Mouse (Mus musculus): ENCODE data around the gene Mast4. TPM values are rescaled to one million over a fixed set of nuclear protein-coding genes. Genes with fewer than 3 reads are reported as not detected.

Gene Mast4
- total and polyA plus RNA-seq, 3 experiments = 0.99 to 7.4 (median 6.1) TPM

- Histone ChIP-seq H3K27ac (ENCODE audit: insufficient read depth, low read depth) (no peak overlapping the region), H3K4me3 (replicated peaks in 1 of 3; ENCODE audit: low read depth in 2 of 3, low read length in 2 of 3, poor library complexity in 1 of 3) (no peak overlapping the region), H3K27me3 (replicated peaks) (no peaks in the 10 kb centered on the region), H3K79me2 (replicated peaks; ENCODE audit: control insufficient read depth, extremely low read depth, insufficient read depth, poor library complexity, severe bottlenecking) (no peaks in the 10 kb centered on the region), H3K36me3 (replicated peaks in 1 of 2; ENCODE audit: control insufficient read depth in 1 of 2, insufficient read depth in 1 of 2, low read length in 1 of 2) (no peaks in the 10 kb centered on the region), H3K9ac (ENCODE audit: insufficient read depth, low read depth) (no peak overlapping the region), H3K4me2 (ENCODE audit: insufficient read depth, low read depth, poor library complexity, severe bottlenecking) (no peak overlapping the region), H3K4me1 (ENCODE audit: control insufficient read depth in 1 of 2, insufficient read depth in 2 of 2) (no peaks in the 10 kb centered on the region), H3K9me3 (replicated peaks; ENCODE audit: low read length) (no peaks in the 10 kb centered on the region)
- dilution Hi-C loops (cut with MboI; ENCODE audit: extremely low pct_ligation_motif_present, extremely low pct_unique_long_range_greater_than_20kb, low sequenced_read_pairs) = no loop called here
- in situ Hi-C loops (cut with MboI; ENCODE audit: low pct_ligation_motif_present, low pct_unique_long_range_greater_than_20kb, low sequenced_read_pairs) = no loop called here
- TF ChIP-seq MYC (IDR thresholded peaks at IDR 0.05; ENCODE audit: low read depth, low read length) = no peak
- TF ChIP-seq UBTF (IDR thresholded peaks at IDR 0.05; ENCODE audit: low read depth, low read length) = no peak
- TF ChIP-seq TCF12 (IDR thresholded peaks at IDR 0.05; ENCODE audit: low read depth, low read length) = no peak
- no peak for TF ChIP-seq MEF2A (IDR thresholded peaks at IDR 0.05; ENCODE audit: borderline replicate concordance, low read depth, low read length)
- no peak for DNase-seq (ENCODE audit: extremely low read depth)
Observed at GRCm38 (mm10) chr13:102933702-102934101, 400.6 kb downstream of the Mast4 start.

- in situ Hi-C loops (cut with MboI; ENCODE audit: low pct_ligation_motif_present, low pct_unique_long_range_greater_than_20kb, low sequenced_read_pairs) = no loop called here
- dilution Hi-C loops (cut with MboI; ENCODE audit: extremely low pct_ligation_motif_present, extremely low pct_unique_long_range_greater_than_20kb, low sequenced_read_pairs) = no loop called here
- H3K4me2 ChIP-seq (ENCODE audit: insufficient read depth, low read depth, poor library complexity, severe bottlenecking) = no peak overlapping the region
- H3K36me3 ChIP-seq (replicated peaks in 1 of 2; ENCODE audit: control insufficient read depth in 1 of 2, insufficient read depth in 1 of 2, low read length in 1 of 2) = no peaks in the 10 kb centered on the region
- no peak for DNase-seq (ENCODE audit: extremely low read depth)
- no peak overlapping the region for H3K9ac ChIP-seq (ENCODE audit: insufficient read depth, low read depth)
- H3K27ac ChIP-seq (ENCODE audit: insufficient read depth, low read depth) = no peak overlapping the region
- H3K4me3 ChIP-seq (replicated peaks in 1 of 3; ENCODE audit: low read depth in 2 of 3, low read length in 2 of 3, poor library complexity in 1 of 3) = no peak overlapping the region
- TF ChIP-seq SIN3A (IDR thresholded peaks at IDR 0.05; ENCODE audit: low read length) = no peak
- no peaks in the 10 kb centered on the region for H3K9me3 ChIP-seq (replicated peaks; ENCODE audit: low read length)
- no peaks in the 10 kb centered on the region for H3K79me2 ChIP-seq (replicated peaks; ENCODE audit: control insufficient read depth, extremely low read depth, insufficient read depth, poor library complexity, severe bottlenecking)
- H3K4me1 ChIP-seq (ENCODE audit: control insufficient read depth in 1 of 2, insufficient read depth in 2 of 2) = no peaks in the 10 kb centered on the region
- H3K27me3 ChIP-seq (replicated peaks) = no peaks in the 10 kb centered on the region
Observed at GRCm38 (mm10) chr13:102932434-102932833, 401.9 kb downstream of the Mast4 start.

DNA sequence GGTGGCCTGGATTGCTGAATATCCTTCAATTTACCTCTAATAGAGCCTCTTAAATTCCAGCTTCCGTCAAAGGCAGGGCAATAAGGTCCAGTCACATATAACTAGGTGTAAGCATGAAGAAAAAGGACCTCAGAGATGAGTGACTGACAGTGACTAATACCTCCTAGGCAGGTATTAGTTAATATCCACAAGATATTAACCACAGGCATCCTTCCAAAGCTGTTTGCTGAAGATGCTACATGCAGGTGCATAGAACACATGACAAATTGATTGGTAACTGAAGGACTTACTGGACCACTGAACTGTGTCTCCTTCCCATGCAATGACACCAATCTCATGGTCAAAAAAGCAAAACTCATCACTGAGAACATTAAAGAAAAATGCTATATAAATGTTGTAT, 402.3 kb downstream of the Mast4 start:
- H3K4me2 ChIP-seq (ENCODE audit: insufficient read depth, low read depth, poor library complexity, severe bottlenecking) = no peak overlapping the region
- TF ChIP-seq BHLHE40 (IDR thresholded peaks at IDR 0.05; ENCODE audit: low read depth, low read length) (no peak), USF2 (conservative IDR thresholded peaks at IDR 0.05; ENCODE audit: low read depth, low read length) (no peak), NRF1 (IDR thresholded peaks at IDR 0.05; ENCODE audit: low read depth, low read length) (no peak), CHD1 (IDR thresholded peaks at IDR 0.05; ENCODE audit: low read depth, low read length) (no peak), MAX (IDR thresholded peaks at IDR 0.05; ENCODE audit: low read length) (no peak), MAZ (IDR thresholded peaks at IDR 0.05; ENCODE audit: low read depth, low read length) (no peak), HCFC1 (IDR thresholded peaks at IDR 0.05; ENCODE audit: low read depth, low read length) (no peak), PAX5 (IDR thresholded peaks at IDR 0.05; ENCODE audit: low read length) (no peak), MYC (IDR thresholded peaks at IDR 0.05; ENCODE audit: low read depth, low read length) (no peak), ZMIZ1 (IDR thresholded peaks at IDR 0.05; ENCODE audit: low read depth, low read length) (no peak), JUN (IDR thresholded peaks at IDR 0.05; ENCODE audit: insufficient read depth, low read depth, low read length) (no peak), ZNF384 (IDR thresholded peaks at IDR 0.05; ENCODE audit: low read depth, low read length) (no peak), TBP (conservative IDR thresholded peaks at IDR 0.05; ENCODE audit: low read depth, low read length) (no peak), JUND (conservative IDR thresholded peaks at IDR 0.05; ENCODE audit: low read depth, low read length) (no peak), ZKSCAN1 (IDR thresholded peaks at IDR 0.05; ENCODE audit: borderline replicate concordance, low read depth, low read length) (no peak), MXI1 (IDR thresholded peaks at IDR 0.05; ENCODE audit: low read depth, low read length) (no peak), RCOR1 (conservative IDR thresholded peaks at IDR 0.05; ENCODE audit: low read depth, low read length) (no peak), TCF12 (IDR thresholded peaks at IDR 0.05; ENCODE audit: low read depth, low read length) (no peak), CTCF (conservative IDR thresholded peaks at IDR 0.05 in 1 of 2, IDR thresholded peaks at IDR 0.05 in 1 of 2; ENCODE audit: low read depth in 2 of 2, low read length in 2 of 2) (no peak)
- H3K4me3 ChIP-seq (replicated peaks in 1 of 3; ENCODE audit: low read depth in 2 of 3, low read length in 2 of 3, poor library complexity in 1 of 3) = no peak overlapping the region
- H3K27ac ChIP-seq (ENCODE audit: insufficient read depth, low read depth) = no peak overlapping the region
- H3K27me3 ChIP-seq (replicated peaks) = no peaks in the 10 kb centered on the region
- no peak for DNase-seq (ENCODE audit: extremely low read depth)
- H3K4me1 ChIP-seq (ENCODE audit: control insufficient read depth in 1 of 2, insufficient read depth in 2 of 2) = no peaks in the 10 kb centered on the region
- no peak overlapping the region for H3K9ac ChIP-seq (ENCODE audit: insufficient read depth, low read depth)
- no peaks in the 10 kb centered on the region for H3K9me3 ChIP-seq (replicated peaks; ENCODE audit: low read length)
- dilution Hi-C loops (cut with MboI; ENCODE audit: extremely low pct_ligation_motif_present, extremely low pct_unique_long_range_greater_than_20kb, low sequenced_read_pairs) = no loop called here
- in situ Hi-C loops (cut with MboI; ENCODE audit: low pct_ligation_motif_present, low pct_unique_long_range_greater_than_20kb, low sequenced_read_pairs) = no loop called here
- no peaks in the 10 kb centered on the region for H3K79me2 ChIP-seq (replicated peaks; ENCODE audit: control insufficient read depth, extremely low read depth, insufficient read depth, poor library complexity, severe bottlenecking)
- H3K36me3 ChIP-seq (replicated peaks in 1 of 2; ENCODE audit: control insufficient read depth in 1 of 2, insufficient read depth in 1 of 2, low read length in 1 of 2) = no peaks in the 10 kb centered on the region

All from CH12.LX (cell line).